Comparison of ENCODE assay signal across 12 mouse cellular contexts in genomic region chr10:80419419-80419818, GRCm38 (mm10). TPM values are rescaled to one million over a fixed set of nuclear protein-coding genes. Genes with fewer than 3 reads are reported as not detected.
DNase-seq lines count a peak whose midpoint lies in the region; ATAC-seq and TF ChIP-seq lines count a peak whose summit lies in the region.
"Had no signal": no experiment of that assay in that cellular context is flagged by ENCODE, and none has a peak within 500 bp of the region (broad histone marks: within the 10 kb centered on the region; RNA-seq: fewer than 3 reads in every experiment).

No protein-coding gene starts in this region.

- no peak overlapping the region for H3K9ac ChIP-seq in kidney, embryonic 16.5 days (replicated peaks; ENCODE audit: low read length)
- H3K9ac ChIP-seq in intestine, embryonic 16.5 days (ENCODE audit: low read depth, low read length) = peak overlapping the region; percentile 31; the same call in 1 of the 2 replicates

- H3K4me1 ChIP-seq in kidney, embryonic 16.5 days (ENCODE audit: insufficient read depth, low read length) = peaks cover 4% of the 10 kb centered on the region; the same call in 1 of the 2 replicates
- peaks cover 50% of the 10 kb centered on the region for H3K4me1 ChIP-seq in intestine, embryonic 16.5 days (ENCODE audit: control insufficient read depth, insufficient read depth, low read length)

- H3K36me3 ChIP-seq in kidney, embryonic 16.5 days (ENCODE audit: insufficient read depth, low read length) = peaks cover 78% of the 10 kb centered on the region
- peaks cover 43% of the 10 kb centered on the region for H3K36me3 ChIP-seq in intestine, embryonic 16.5 days (ENCODE audit: control insufficient read depth, insufficient read depth, low read length)

- no peaks in the 10 kb centered on the region for H3K27me3 ChIP-seq in kidney, embryonic 16.5 days (ENCODE audit: insufficient read depth, low read length)
- no peaks in the 10 kb centered on the region for H3K27me3 ChIP-seq in intestine, embryonic 16.5 days (replicated peaks; ENCODE audit: control insufficient read depth, insufficient read depth, low read length)

- TF ChIP-seq CTCF in brain, embryonic 14.5 days (IDR thresholded peaks at IDR 0.05; ENCODE audit: borderline replicate concordance, extremely low read depth, insufficient read depth, insufficient read length) = no peak

- no peak overlapping the region for H3K4me2 ChIP-seq in kidney, embryonic 16.5 days (replicated peaks; ENCODE audit: low read depth, low read length)
- H3K4me2 ChIP-seq in intestine, embryonic 16.5 days (ENCODE audit: low read depth, low read length) = peak overlapping the region; percentile 13; the same call in 1 of the 2 replicates

- no peak for ATAC-seq in kidney, embryonic 16.5 days (ENCODE audit: low FRiP score, low TSS enrichment)
- peak; percentile 67 for ATAC-seq in intestine, embryonic 16.5 days

- TF ChIP-seq POLR2A in brain, embryonic 14.5 days (IDR thresholded peaks at IDR 0.05; ENCODE audit: borderline replicate concordance, extremely low read depth, insufficient read depth, insufficient read length, poor library complexity, severe bottlenecking) = no peak

- no peaks in the 10 kb centered on the region for H3K9me3 ChIP-seq in kidney, embryonic 16.5 days (ENCODE audit: low read length)
- no peaks in the 10 kb centered on the region for H3K9me3 ChIP-seq in intestine, embryonic 16.5 days (ENCODE audit: control insufficient read depth, low read length)

- H3K27ac ChIP-seq in kidney, embryonic 16.5 days (ENCODE audit: low read length) = 0 out of 2 replicates have a peak overlapping the region, but pooled peaks have one; percentile 33
- peak overlapping the region; percentile 82 for H3K27ac ChIP-seq in intestine, embryonic 16.5 days (ENCODE audit: low read length)

- H3K4me3 ChIP-seq in kidney, embryonic 16.5 days (ENCODE audit: low read length) = no peak overlapping the region
- 0 out of 2 replicates have a peak overlapping the region, but pooled peaks have one; percentile 11 for H3K4me3 ChIP-seq in intestine, embryonic 16.5 days (ENCODE audit: low read length)

- no peak for DNase-seq in kidney, postnatal 14 days
- peak; percentile 49 for DNase-seq in brain, embryonic 14.5 days (ENCODE audit: low read depth)
- peak; percentile 62 for DNase-seq in cerebellum, postnatal 10 days
- DNase-seq in yolk sac, embryonic 10.5 days (ENCODE audit: low spot score) = no peak
- DNase-seq in thymus, postnatal 25 days = no peak
- DNase-seq in thymus, postnatal 0 days (ENCODE audit: low spot score) = no peak
- DNase-seq: adrenal gland, postnatal 14 days; gastrocnemius, postnatal 14 days; layer of hippocampus, adult 9-11 months; lung, postnatal 10 days had no signal

- 83% methylated on average over 8 of the region's 8 CpGs for WGBS in kidney, embryonic 16.5 days
- 59% methylated on average over 8 of the region's 8 CpGs for WGBS in intestine, embryonic 16.5 days

RNA-seq across cellular contexts. Expression of gene Uqcr11, which starts 12.8 kb away (rescaled TPM):
- polyA plus RNA-seq in kidney, embryonic 16.5 days (2015; fragmentation: Nextera tagmentation; extraction: Ambion mirVana) = 840 and 906 TPM in 2 replicates
- 597 and 852 TPM in 2 replicates for polyA plus RNA-seq in brain, embryonic 14.5 days (2012; rRNA removed)
- polyA plus RNA-seq in intestine, embryonic 16.5 days (2015; fragmentation: Nextera tagmentation; extraction: Ambion mirVana) = 1,179 and 1,252 TPM in 2 replicates
- 635 and 689 TPM in 2 replicates for polyA plus RNA-seq in thymus, postnatal 0 days (2015; fragmentation: Nextera tagmentation; extraction: Ambion mirVana)

RNA-seq across cellular contexts. Expression of gene Tcf3, which starts 14.0 kb away (rescaled TPM):
- polyA plus RNA-seq in kidney, embryonic 16.5 days (2015; fragmentation: Nextera tagmentation; extraction: Ambion mirVana) = 118 and 126 TPM in 2 replicates
- polyA plus RNA-seq in brain, embryonic 14.5 days (2012; rRNA removed) = 128 and 138 TPM in 2 replicates
- 62.7 and 62.9 TPM in 2 replicates for polyA plus RNA-seq in intestine, embryonic 16.5 days (2015; fragmentation: Nextera tagmentation; extraction: Ambion mirVana)
- polyA plus RNA-seq in thymus, postnatal 0 days (2015; fragmentation: Nextera tagmentation; extraction: Ambion mirVana) = 89.7 and 96.8 TPM in 2 replicates

RNA-seq across cellular contexts. Expression of gene Mbd3, which starts 20.1 kb away (rescaled TPM):
- polyA plus RNA-seq in kidney, embryonic 16.5 days (2015; fragmentation: Nextera tagmentation; extraction: Ambion mirVana) = 266 and 277 TPM in 2 replicates
- 265 and 292 TPM in 2 replicates for polyA plus RNA-seq in brain, embryonic 14.5 days (2012; rRNA removed)
- 133 and 144 TPM in 2 replicates for polyA plus RNA-seq in intestine, embryonic 16.5 days (2015; fragmentation: Nextera tagmentation; extraction: Ambion mirVana)
- 151 and 166 TPM in 2 replicates for polyA plus RNA-seq in thymus, postnatal 0 days (2015; fragmentation: Nextera tagmentation; extraction: Ambion mirVana)

RNA-seq across cellular contexts. Expression of gene Mex3d, which starts 32.0 kb away (rescaled TPM):
- 3.8 and 5.1 TPM in 2 replicates for polyA plus RNA-seq in kidney, embryonic 16.5 days (2015; fragmentation: Nextera tagmentation; extraction: Ambion mirVana)
- polyA plus RNA-seq in brain, embryonic 14.5 days (2012; rRNA removed) = 112 and 115 TPM in 2 replicates
- 1.9 and 2.7 TPM in 2 replicates for polyA plus RNA-seq in intestine, embryonic 16.5 days (2015; fragmentation: Nextera tagmentation; extraction: Ambion mirVana)
- polyA plus RNA-seq in thymus, postnatal 0 days (2015; fragmentation: Nextera tagmentation; extraction: Ambion mirVana) = 3.2 and 4.7 TPM in 2 replicates

Comparison
In these comparisons a context has a peak if more than half of its experiments do, and no peak if none do; other contexts are left out.
1. DNase-seq: peak in brain, embryonic 14.5 days (single experiment) and cerebellum, postnatal 10 days (2 of 2); none in kidney, postnatal 14 days (single experiment), yolk sac, embryonic 10.5 days (single experiment), thymus, postnatal 25 days (single experiment) and thymus, postnatal 0 days (single experiment).